Comparison of ENCODE assay signal across 11 mouse cellular contexts in the genomic region with DNA sequence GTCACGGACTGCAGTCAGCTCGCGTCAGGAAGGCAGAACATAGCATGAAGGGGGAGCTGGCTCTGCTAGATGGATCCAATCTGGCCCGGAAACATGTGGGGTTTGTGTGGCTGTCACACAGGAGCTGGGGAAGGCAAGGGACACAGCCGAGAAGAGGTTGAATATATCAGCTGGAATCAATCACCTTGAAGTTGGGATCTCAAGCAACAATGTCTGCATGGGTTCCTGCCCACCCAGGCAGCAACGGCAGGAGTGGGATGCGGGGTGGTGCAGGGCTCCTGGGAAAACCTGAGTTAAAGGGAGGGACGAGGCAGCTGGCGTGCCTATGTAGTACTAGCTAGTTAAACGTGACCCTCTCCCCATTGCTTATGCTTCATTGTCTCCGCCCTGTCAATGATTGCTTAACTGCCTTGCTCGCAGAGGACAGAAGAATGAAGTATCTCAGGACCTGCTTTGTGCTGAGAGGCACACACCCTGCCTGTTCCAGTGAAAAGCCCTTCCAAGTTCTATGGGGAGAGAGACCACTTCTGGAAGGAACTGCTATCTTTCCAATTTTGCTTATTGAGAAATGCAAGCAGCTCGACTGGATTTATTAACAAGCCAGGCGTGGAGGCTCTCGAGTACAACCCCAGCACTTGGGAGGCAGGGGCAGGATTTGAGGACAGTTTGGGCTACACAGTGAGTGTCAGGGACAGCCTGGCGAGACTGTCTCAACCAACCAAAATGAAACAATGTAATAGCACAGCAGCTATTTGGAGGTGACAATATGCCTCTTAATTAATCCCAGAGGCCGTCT. TPM values are rescaled to one million over a fixed set of nuclear protein-coding genes. Genes with fewer than 3 reads are reported as not detected.
DNase-seq lines count a peak whose midpoint lies in the region; ATAC-seq lines count a peak whose summit lies in the region.
"Had no signal": no experiment of that assay in that cellular context is flagged by ENCODE, and none has a peak within 500 bp of the region (broad histone marks: within the 10 kb centered on the region; RNA-seq: fewer than 3 reads in every experiment).

No protein-coding gene starts in this region.

- H3K27me3 ChIP-seq in heart, embryonic 13.5 days (replicated peaks), result no peaks in the 10 kb centered on the region
- H3K27me3 ChIP-seq in intestine, embryonic 15.5 days (replicated peaks), result no peaks in the 10 kb centered on the region

- DNase-seq in heart, postnatal 10 days, result no peak
- DNase-seq in left cerebral cortex, postnatal 4 days, result no peak
- no peak for DNase-seq in layer of hippocampus, adult 9-10 months (ENCODE audit: low spot score)
- DNase-seq in heart, postnatal 14 days, result no peak
- DNase-seq: adrenal gland, adult 2 months; right cerebral cortex, postnatal 4 days had no signal

- intact Hi-C loops in heart, postnatal 10 days (cut with DNase I), result no loop called here
- intact Hi-C loops in left cerebral cortex, postnatal 4 days (cut with DNase I), result no loop called here
- intact Hi-C loops in heart, postnatal 14 days (cut with DNase I), result no loop called here

- 66% methylated on average over 17 of the region's 17 CpGs for WGBS in heart, embryonic 13.5 days
- WGBS in intestine, embryonic 15.5 days, result 35% methylated on average over 17 of the region's 17 CpGs

- no peak overlapping the region for H3K9ac ChIP-seq in heart, embryonic 13.5 days
- no peak overlapping the region for H3K9ac ChIP-seq in intestine, embryonic 15.5 days

- 0 out of 2 replicates have a peak overlapping the region, but pooled peaks have one; percentile 25 for H3K4me2 ChIP-seq in heart, embryonic 13.5 days
- H3K4me2 ChIP-seq in intestine, embryonic 15.5 days (replicated peaks), result peak overlapping the region; percentile 48

- ATAC-seq in heart, embryonic 13.5 days (ENCODE audit: extremely low read depth, insufficient number of reproducible peaks, low FRiP score, low TSS enrichment), result no peak
- ATAC-seq in common myeloid progenitor, adult 5-6 weeks (replicated peaks; ENCODE audit: low read depth, poor library complexity, severe bottlenecking), result 0 out of 2 replicates have a peak, but pooled peaks have one; percentile 16
- peak; percentile 81 for ATAC-seq in intestine, embryonic 15.5 days
- ATAC-seq in megakaryocyte, adult 5-6 weeks (ENCODE audit: poor library complexity, severe bottlenecking), result peak; percentile 57

- peaks cover 6% of the 10 kb centered on the region; the same call in 1 of the 2 replicates for H3K4me1 ChIP-seq in heart, embryonic 13.5 days
- H3K4me1 ChIP-seq in intestine, embryonic 15.5 days (replicated peaks), result peaks cover 4% of the 10 kb centered on the region; the same call in 1 of the 2 replicates

- no peak overlapping the region for H3K27ac ChIP-seq in heart, embryonic 13.5 days (replicated peaks)
- no peak overlapping the region for H3K27ac ChIP-seq in intestine, embryonic 15.5 days

- no peak overlapping the region for H3K4me3 ChIP-seq in heart, embryonic 13.5 days
- H3K4me3 ChIP-seq in intestine, embryonic 15.5 days (replicated peaks), result no peak overlapping the region
- H3K4me3 ChIP-seq: erythroblast, embryonic 14.5 days had no signal

- H3K36me3 ChIP-seq in heart, embryonic 13.5 days, result peaks cover 13% of the 10 kb centered on the region
- no peaks in the 10 kb centered on the region for H3K36me3 ChIP-seq in intestine, embryonic 15.5 days

- no peaks in the 10 kb centered on the region for H3K9me3 ChIP-seq in heart, embryonic 13.5 days
- H3K9me3 ChIP-seq in intestine, embryonic 15.5 days, result no peaks in the 10 kb centered on the region

RNA-seq across cellular contexts. Expression of a gene that starts 53.2 kb away (rescaled TPM):
- polyA plus RNA-seq in heart, embryonic 13.5 days (2015; fragmentation: Nextera tagmentation; extraction: Ambion mirVana), result 66.5 and 75.0 TPM in 2 replicates
- total RNA-seq in heart, postnatal 10 days (2021), result 10 to 100 TPM; 60.3 to 64.1 TPM
- total RNA-seq in common myeloid progenitor, adult 5-6 weeks (2017), result 99.8 and 109 TPM in 2 replicates
- 86.3 and 87.4 TPM in 2 replicates for polyA plus RNA-seq in intestine, embryonic 15.5 days (2015; fragmentation: Nextera tagmentation; extraction: Ambion mirVana)
- 384 and 411 TPM in 2 replicates for total RNA-seq in megakaryocyte, adult 5-6 weeks (2015)
- total RNA-seq in megakaryocyte, adult 5-6 weeks (2017), result 378 and 396 TPM in 2 replicates
- 10 to 100 TPM; 19.3 to 21.1 TPM for total RNA-seq in left cerebral cortex, postnatal 4 days (2021)
- total RNA-seq in heart, postnatal 14 days (2021), result 10 to 100 TPM; 46.5 to 52.2 TPM

RNA-seq across cellular contexts. Expression of a gene that starts 53.3 kb away (rescaled TPM):
- polyA plus RNA-seq in heart, embryonic 13.5 days (2015; fragmentation: Nextera tagmentation; extraction: Ambion mirVana), result 6.3 and 7.7 TPM in 2 replicates
- 1 to 10 TPM; 3.3 TPM for total RNA-seq in heart, postnatal 10 days (2021)
- 4.0 and 7.6 TPM in 2 replicates for total RNA-seq in common myeloid progenitor, adult 5-6 weeks (2017)
- polyA plus RNA-seq in intestine, embryonic 15.5 days (2015; fragmentation: Nextera tagmentation; extraction: Ambion mirVana), result 9.0 and 9.8 TPM in 2 replicates
- 6.1 and 13.0 TPM in 2 replicates for total RNA-seq in megakaryocyte, adult 5-6 weeks (2015)
- 3.7 and 4.6 TPM in 2 replicates for total RNA-seq in megakaryocyte, adult 5-6 weeks (2017)
- total RNA-seq in left cerebral cortex, postnatal 4 days (2021), result 1 to 10 TPM; 3.2 to 5.1 TPM
- total RNA-seq in heart, postnatal 14 days (2021), result 1 to 10 TPM; 3.9 to 4.0 TPM
- polyA plus RNA-seq: erythroblast, embryonic 14.5 days had no signal
